Mouse (Mus musculus) lung, postnatal 4 days (tissue): ENCODE measurements around the gene Tectb.
"Not testable (repeated sequence)": the region's sequence is repeated elsewhere in the genome, so short reads cannot be mapped to it uniquely, and the experiment has no call there.

ENCODE experiments used
- DNase-seq, 2 experiments: peaks; one replicate each; pipeline ENCODE4 v3.0.0; 2021

Tectb gene

DNA sequence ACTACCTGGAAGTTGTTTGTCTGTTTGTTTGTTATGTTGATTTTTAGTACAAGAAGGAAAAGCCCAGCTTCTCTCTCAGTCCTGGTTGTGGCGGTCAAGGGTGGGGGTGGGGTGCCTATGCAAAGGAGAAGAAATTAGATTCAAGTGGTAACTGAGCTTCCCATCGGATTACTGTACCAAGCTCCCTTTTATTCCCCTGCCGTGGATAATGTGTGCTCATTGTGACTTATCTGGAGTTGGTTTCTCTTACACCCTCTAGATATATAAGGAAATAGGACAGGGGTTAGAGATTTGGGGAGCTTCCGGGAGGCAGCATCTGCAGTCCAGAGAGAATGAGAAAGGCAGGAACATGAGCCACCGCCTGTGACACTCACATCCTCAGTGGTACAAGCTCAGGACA, at the start of gene Tectb:
Tectb (plus strand) TSS at position 301 of the 400 bp plus-strand sequence.
- DNase-seq, result no peak

DNA sequence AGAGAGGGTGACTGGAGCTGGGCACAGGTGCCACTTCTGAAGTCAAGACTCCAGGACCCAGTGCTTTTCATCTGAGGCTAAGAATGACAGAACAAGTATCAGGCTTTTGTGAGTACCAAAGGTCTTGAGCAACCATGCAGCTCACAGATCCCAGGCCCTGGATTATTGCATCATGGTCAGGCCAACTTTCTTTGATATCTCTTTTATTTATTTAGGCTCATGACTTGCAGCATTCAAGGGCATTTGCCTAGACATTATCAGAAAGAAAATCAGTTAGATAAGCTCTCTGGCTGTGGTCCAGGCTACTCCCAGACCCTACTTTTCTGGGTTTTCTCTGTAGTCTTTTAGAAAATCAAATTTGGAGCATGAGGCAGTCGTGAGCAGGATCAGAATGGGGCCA, 48.8 kb upstream of the Tectb start:
- no peak for DNase-seq

GRCm38 (mm10) chr19:55132476-55132875, 48.1 kb upstream of the Tectb start:
- no peak for DNase-seq

DNA sequence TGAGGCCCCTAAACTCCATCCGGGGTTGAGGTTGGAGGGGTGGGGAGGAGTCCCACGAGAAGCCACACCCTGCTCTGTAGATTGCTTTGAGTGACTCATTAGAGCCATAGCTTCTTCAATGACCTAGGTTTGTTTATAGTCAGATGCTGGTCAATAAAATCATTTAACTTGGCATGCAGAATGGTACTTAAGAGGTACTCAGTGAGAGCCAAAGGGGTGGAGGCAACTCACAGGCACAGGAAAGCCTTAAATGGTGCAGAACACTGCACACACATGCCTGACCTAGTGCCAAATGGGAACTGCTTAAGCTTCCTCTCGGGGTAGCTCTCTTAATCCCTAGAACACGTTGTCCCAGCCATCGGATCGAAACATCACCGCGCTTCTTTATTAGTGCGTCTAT, 46.0 kb upstream of the Tectb start:
- DNase-seq, result peak in 1 of 2 experiments; percentile 26

DNA sequence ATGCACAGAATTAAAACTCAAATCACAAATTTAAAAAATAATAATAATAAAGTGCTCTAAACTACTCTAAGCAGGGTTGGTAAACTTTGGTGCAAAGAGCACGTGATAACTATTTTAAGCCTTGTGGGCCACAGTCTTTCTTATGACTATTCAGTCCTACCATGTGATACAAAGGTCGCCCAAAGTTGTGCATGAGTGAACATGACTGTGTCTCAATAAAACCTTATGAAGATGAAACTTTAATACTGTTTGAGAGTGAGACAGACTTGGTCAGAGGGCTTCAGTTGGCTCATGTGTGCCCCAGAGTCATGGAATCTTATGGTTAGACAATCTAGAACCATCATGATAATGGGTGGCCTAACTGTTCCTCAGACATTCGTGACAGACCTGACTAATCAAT, 44.6 kb upstream of the Tectb start:
- no peak for DNase-seq

- peak; percentile 63 to 81 for DNase-seq
Measured at GRCm38 (mm10) chr19:55136693-55137427, 43.7 kb upstream of the Tectb start.

GRCm38 (mm10) chr19:55137884-55138283, 42.6 kb upstream of the Tectb start:
- peak in 1 of 2 experiments; percentile 73 for DNase-seq

GRCm38 (mm10) chr19:55138506-55138905, 42.0 kb upstream of the Tectb start:
- DNase-seq, result no peak

DNA sequence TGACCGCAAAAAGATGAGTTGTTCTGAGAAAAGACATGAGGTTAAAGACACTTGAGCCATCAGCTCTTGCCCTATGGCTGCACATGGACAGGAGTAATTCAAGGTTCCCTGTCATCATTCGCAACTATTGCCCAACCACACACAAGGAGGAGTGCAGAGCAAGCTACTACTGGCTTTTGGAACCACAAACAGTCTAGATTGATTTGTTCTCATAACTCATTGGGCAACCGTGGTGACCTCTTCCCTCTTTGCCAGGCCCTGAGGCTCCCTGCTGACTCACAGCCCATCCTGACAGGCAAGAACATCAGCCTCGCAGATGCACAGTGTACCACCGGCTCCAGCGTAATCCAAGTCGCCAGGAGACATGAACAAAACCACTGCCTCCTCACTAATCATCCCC, 41.2 kb upstream of the Tectb start:
- DNase-seq, result peak in 1 of 2 experiments; percentile 31

- DNase-seq, result peak in 1 of 2 experiments; percentile 20
Measured at GRCm38 (mm10) chr19:55143391-55144300, 36.9 kb upstream of the Tectb start.

- DNase-seq, result no peak
Measured at GRCm38 (mm10) chr19:55144691-55145090, 35.8 kb upstream of the Tectb start.

- DNase-seq, result peak in 1 of 2 experiments; percentile 17
Measured at GRCm38 (mm10) chr19:55145136-55145535, 35.4 kb upstream of the Tectb start.

- DNase-seq, result no peak
Measured at GRCm38 (mm10) chr19:55147568-55147967, 33.0 kb upstream of the Tectb start.

DNA sequence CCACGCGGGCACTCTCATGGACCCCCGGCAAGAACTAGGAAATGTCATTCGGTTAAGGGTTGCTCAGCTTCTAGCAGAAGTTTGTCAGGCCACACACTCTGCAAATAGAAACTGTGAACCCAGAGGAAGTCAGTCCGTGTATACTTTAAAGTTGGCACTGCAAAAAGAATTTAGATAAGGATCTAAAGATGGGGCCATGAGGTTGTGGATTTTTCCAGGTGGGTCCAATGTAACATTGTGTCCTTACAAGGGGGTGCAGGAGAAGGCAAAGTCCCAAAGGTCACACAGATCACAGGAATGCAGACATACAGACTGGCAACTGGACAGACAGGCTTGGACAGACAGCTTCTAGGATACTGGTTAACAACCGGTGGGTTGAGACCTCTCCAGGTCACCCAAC, 32.4 kb upstream of the Tectb start:
- no peak for DNase-seq

DNA sequence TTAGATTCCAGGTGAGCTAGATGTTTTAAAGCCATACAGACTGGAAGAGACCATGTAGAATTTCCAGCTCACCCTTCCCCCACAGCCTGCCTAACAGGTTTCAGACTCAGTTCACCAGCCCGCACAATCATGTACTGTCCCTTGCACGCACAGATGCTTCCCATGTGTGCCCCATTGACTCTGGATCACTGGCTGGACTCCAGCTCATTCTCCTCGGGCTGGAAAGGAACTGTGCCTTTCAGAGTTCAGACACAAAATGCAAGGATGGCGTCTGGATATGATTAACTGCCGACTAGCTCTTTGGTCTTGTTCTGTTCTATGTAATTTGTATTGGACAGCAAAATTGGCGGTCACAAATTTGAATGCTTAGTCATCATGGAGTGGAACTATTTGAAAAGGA, 30.9 kb upstream of the Tectb start:
- no peak for DNase-seq

DNA sequence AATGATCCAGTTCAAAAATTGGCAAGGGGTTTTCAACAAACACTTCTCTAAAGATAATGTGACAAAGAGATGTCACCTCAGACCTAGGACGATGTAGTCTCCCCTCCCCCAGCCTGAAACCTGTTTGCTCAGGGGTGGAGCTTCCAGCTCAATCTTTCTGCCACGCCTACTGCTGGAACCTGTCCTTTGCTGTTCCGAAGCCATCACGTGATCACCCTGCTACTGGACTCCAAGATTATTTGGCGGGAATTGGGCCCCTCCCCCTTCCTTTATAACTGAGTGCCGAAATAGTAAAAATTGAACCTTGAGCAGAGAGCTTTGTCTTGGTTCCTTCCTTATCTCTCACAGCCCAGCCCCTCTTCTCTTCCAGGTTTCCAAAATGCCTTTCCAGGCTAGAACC, 28.3 kb upstream of the Tectb start:
- not testable (repeated sequence) for DNase-seq

- no peak for DNase-seq
Measured at GRCm38 (mm10) chr19:55152983-55153382, 27.6 kb upstream of the Tectb start.

GRCm38 (mm10) chr19:55157029-55157428, 23.5 kb upstream of the Tectb start:
- DNase-seq, result no peak

GRCm38 (mm10) chr19:55158606-55159005, 21.9 kb upstream of the Tectb start:
- no peak for DNase-seq

- no peak for DNase-seq
Measured at GRCm38 (mm10) chr19:55159826-55160225, 20.7 kb upstream of the Tectb start.

GRCm38 (mm10) chr19:55162271-55162670, 18.3 kb upstream of the Tectb start:
- DNase-seq, result no peak

- no peak for DNase-seq
Measured at GRCm38 (mm10) chr19:55164162-55164561, 16.4 kb upstream of the Tectb start.

GRCm38 (mm10) chr19:55165183-55165865, 15.2 kb upstream of the Tectb start:
- DNase-seq, result no peak
